In genomic region chr6:146908801-146909200, GRCm38 (mm10) we compare ENCODE assay signal across 21 mouse cellular contexts. TPM values are rescaled to one million over a fixed set of nuclear protein-coding genes. Genes with fewer than 3 reads are reported as not detected.
DNase-seq lines count a peak whose midpoint lies in the region; ATAC-seq and TF ChIP-seq lines count a peak whose summit lies in the region.
"Had no signal": no experiment of that assay in that cellular context is flagged by ENCODE, and none has a peak within 500 bp of the region (broad histone marks: within the 10 kb centered on the region; RNA-seq: fewer than 3 reads in every experiment).

No protein-coding gene starts in this region.

- no peak overlapping the region for H3K9ac ChIP-seq in liver, postnatal 0 days (replicated peaks)
- H3K9ac ChIP-seq in liver, embryonic 12.5 days = no peak overlapping the region
- H3K9ac ChIP-seq: embryonic facial prominence, embryonic 12.5 days; liver, embryonic 14.5 days had no signal

- H3K27me3 ChIP-seq in heart, embryonic 10.5 days (ENCODE audit: insufficient read depth, poor library complexity, severe bottlenecking) = no peaks in the 10 kb centered on the region
- no peaks in the 10 kb centered on the region for H3K27me3 ChIP-seq in liver, postnatal 0 days (ENCODE audit: insufficient read depth, low read length)
- H3K27me3 ChIP-seq in liver, embryonic 12.5 days (replicated peaks) = no peaks in the 10 kb centered on the region
- H3K27me3 ChIP-seq in myocyte (ENCODE audit: control insufficient read depth, insufficient read depth, insufficient read length) = no peaks in the 10 kb centered on the region
- no peaks in the 10 kb centered on the region for H3K27me3 ChIP-seq in midbrain, embryonic 10.5 days (ENCODE audit: low read depth, poor library complexity, severe bottlenecking)
- H3K27me3 ChIP-seq: embryonic facial prominence, embryonic 12.5 days had no signal

- H3K36me3 ChIP-seq in heart, embryonic 10.5 days = no peaks in the 10 kb centered on the region
- H3K36me3 ChIP-seq in liver, postnatal 0 days (replicated peaks; ENCODE audit: insufficient read depth, low read length) = no peaks in the 10 kb centered on the region
- H3K36me3 ChIP-seq in liver, embryonic 12.5 days = no peaks in the 10 kb centered on the region
- H3K36me3 ChIP-seq in myocyte (ENCODE audit: control insufficient read depth, insufficient read depth) = no peaks in the 10 kb centered on the region
- no peaks in the 10 kb centered on the region for H3K36me3 ChIP-seq in midbrain, embryonic 10.5 days
- H3K36me3 ChIP-seq: embryonic facial prominence, embryonic 12.5 days had no signal

- H3K4me1 ChIP-seq in heart, embryonic 10.5 days = peaks cover 62% of the 10 kb centered on the region
- peaks cover 36% of the 10 kb centered on the region for H3K4me1 ChIP-seq in liver, postnatal 0 days (ENCODE audit: insufficient read depth)
- peaks cover 47% of the 10 kb centered on the region for H3K4me1 ChIP-seq in liver, embryonic 12.5 days
- H3K4me1 ChIP-seq in embryonic fibroblast, embryonic 13.5 days (ENCODE audit: control insufficient read depth, insufficient read depth, low read length) = peaks cover 43% of the 10 kb centered on the region
- H3K4me1 ChIP-seq in midbrain, embryonic 10.5 days = peaks cover 10% of the 10 kb centered on the region

- H3K27ac ChIP-seq in heart, embryonic 10.5 days = no peak overlapping the region
- peak overlapping the region; percentile 26; the same call in 1 of the 2 replicates for H3K27ac ChIP-seq in liver, postnatal 0 days (ENCODE audit: low read depth)
- no peak overlapping the region for H3K27ac ChIP-seq in liver, embryonic 12.5 days
- H3K27ac ChIP-seq in embryonic fibroblast, embryonic 13.5 days (ENCODE audit: insufficient read depth, low read length) = peak overlapping the region; percentile 100
- no peak overlapping the region for H3K27ac ChIP-seq in midbrain, embryonic 10.5 days (replicated peaks)
- H3K27ac ChIP-seq: embryonic facial prominence, embryonic 12.5 days; liver, embryonic 14.5 days had no signal

- H3K9me3 ChIP-seq in heart, embryonic 10.5 days = no peaks in the 10 kb centered on the region
- no peaks in the 10 kb centered on the region for H3K9me3 ChIP-seq in liver, postnatal 0 days (ENCODE audit: low read length)
- H3K9me3 ChIP-seq in liver, embryonic 12.5 days (replicated peaks) = no peaks in the 10 kb centered on the region
- no peaks in the 10 kb centered on the region for H3K9me3 ChIP-seq in midbrain, embryonic 10.5 days (replicated peaks)
- H3K9me3 ChIP-seq: embryonic facial prominence, embryonic 12.5 days had no signal

- no peak for TF ChIP-seq POLR2A in embryonic fibroblast, embryonic 13.5 days (IDR thresholded peaks at IDR 0.05; ENCODE audit: low read depth, low read length)
- TF ChIP-seq POLR2A in myocyte (IDR thresholded peaks at IDR 0.05; ENCODE audit: insufficient read length, low read depth) = no peak

- WGBS in heart, embryonic 10.5 days = 60% methylated on average over 2 of the region's 2 CpGs
- 25% methylated on average over 2 of the region's 2 CpGs for WGBS in liver, postnatal 0 days (ENCODE audit: insufficient replicate concordance)
- WGBS in liver, embryonic 12.5 days (ENCODE audit: insufficient replicate concordance) = 11% methylated on average over 2 of the region's 2 CpGs
- 87% methylated on average over 2 of the region's 2 CpGs for WGBS in midbrain, embryonic 10.5 days

- peak; percentile 84 for DNase-seq in heart, adult 11 months
- DNase-seq in heart, embryonic 10.5 days (ENCODE audit: low spot score) = no peak
- DNase-seq in liver, postnatal 0 days = no peak
- DNase-seq in retina, postnatal 1 day = no peak
- DNase-seq in midbrain, embryonic 10.5 days (ENCODE audit: low spot score) = no peak
- DNase-seq: adrenal gland, adult 2 months; B cell, adult 2 months; cerebellum, adult 11 months; cerebellum, postnatal 36 days; heart, postnatal 14 days; kidney, adult 18-20 months; kidney, postnatal 25 days; lung, postnatal 14 days; midbrain, embryonic 14.5 days had no signal

- H3K4me3 ChIP-seq in heart, embryonic 10.5 days = no peak overlapping the region
- H3K4me3 ChIP-seq in liver, postnatal 0 days (ENCODE audit: low read depth, low read length) = no peak overlapping the region
- H3K4me3 ChIP-seq in liver, embryonic 12.5 days = no peak overlapping the region
- no peak overlapping the region for H3K4me3 ChIP-seq in embryonic fibroblast, embryonic 13.5 days (ENCODE audit: insufficient read depth, low read length)
- no peak overlapping the region for H3K4me3 ChIP-seq in myocyte
- no peak overlapping the region for H3K4me3 ChIP-seq in midbrain, embryonic 10.5 days
- H3K4me3 ChIP-seq: embryonic facial prominence, embryonic 12.5 days had no signal

- H3ac ChIP-seq in myocyte (ENCODE audit: control insufficient read depth, insufficient read length) = no peak overlapping the region

- H3K79me2 ChIP-seq in myocyte (ENCODE audit: control insufficient read depth, insufficient read depth) = peaks cover 75% of the 10 kb centered on the region

- TF ChIP-seq EP300 in liver, postnatal 0 days (IDR thresholded peaks at IDR 0.05; ENCODE audit: low read depth) = no peak

- ATAC-seq in liver, postnatal 0 days = no peak
- ATAC-seq in liver, embryonic 12.5 days = no peak
- ATAC-seq: hindbrain, embryonic 16.5 days had no signal

- no peak for TF ChIP-seq CTCF in liver, postnatal 0 days (IDR thresholded peaks at IDR 0.05; ENCODE audit: low read depth)
- TF ChIP-seq CTCF in embryonic fibroblast, embryonic 13.5 days (IDR thresholded peaks at IDR 0.05; ENCODE audit: borderline replicate concordance, insufficient read depth, low read length) = no peak

- no peak overlapping the region for H3K4me2 ChIP-seq in liver, postnatal 0 days (ENCODE audit: low read depth, low read length)
- H3K4me2 ChIP-seq in liver, embryonic 12.5 days = no peak overlapping the region
- H3K4me2 ChIP-seq in myocyte (ENCODE audit: low read depth) = peak overlapping the region; percentile 74
- H3K4me2 ChIP-seq: embryonic facial prominence, embryonic 12.5 days had no signal

TF ChIP-seq in myocyte, 11 proteins besides CTCF, POLR2A, EP300 and RAD21:
- no peak for TF ChIP-seq USF1 (IDR thresholded peaks at IDR 0.05; ENCODE audit: low read depth)
- TF ChIP-seq REST (IDR thresholded peaks at IDR 0.05; ENCODE audit: insufficient read depth, insufficient read length) = no peak
- no peak for TF ChIP-seq MYOG (IDR thresholded peaks at IDR 0.05; ENCODE audit: control insufficient read depth in 1 of 3, insufficient read depth in 1 of 3, insufficient read length in 2 of 3, low read depth in 2 of 3)
- TF ChIP-seq TCF3 (IDR thresholded peaks at IDR 0.05; ENCODE audit: insufficient read length, low read depth) = no peak
- no peak for TF ChIP-seq TCF12 (IDR thresholded peaks at IDR 0.05; ENCODE audit: insufficient read depth, poor library complexity, severe bottlenecking)
- no peak for TF ChIP-seq CEBPB (IDR thresholded peaks at IDR 0.05; ENCODE audit: insufficient read depth, poor library complexity, severe bottlenecking)
- TF ChIP-seq MYOD1 (IDR thresholded peaks at IDR 0.05; ENCODE audit: control insufficient read depth in 1 of 3, insufficient read length in 2 of 3, low read depth in 2 of 3) = no peak
- no peak for TF ChIP-seq E2F4 (IDR thresholded peaks at IDR 0.05; ENCODE audit: insufficient read depth)

RNA-seq across cellular contexts. Expression of gene Ppfibp1, which starts 20.5 kb away (rescaled TPM):
- 67.3 and 88.3 TPM in 2 replicates for polyA plus RNA-seq in heart, embryonic 10.5 days (2016; fragmentation: Nextera tagmentation; extraction: Ambion mirVana)
- polyA plus RNA-seq in liver, postnatal 0 days (2015; fragmentation: Nextera tagmentation; extraction: Ambion mirVana) = 8.9 and 11.3 TPM in 2 replicates
- polyA plus RNA-seq in liver, embryonic 12.5 days (2016; fragmentation: Nextera tagmentation; extraction: Ambion mirVana) = 16.5 and 17.5 TPM in 2 replicates
- 196 and 246 TPM in 2 replicates for polyA plus RNA-seq in embryonic fibroblast, embryonic 13.5 days (2011; ENCODE audit: insufficient read length, low read depth, missing spikeins)
- polyA plus RNA-seq in myocyte (2012; fragmentation: generic; extraction: Trizol) = 79.3 TPM
- 28.4 and 28.8 TPM in 2 replicates for polyA plus RNA-seq in midbrain, embryonic 10.5 days (2016; fragmentation: Nextera tagmentation; extraction: Ambion mirVana)

RNA-seq across cellular contexts. Expression of gene 1700034J05Rik, which starts 45.4 kb away (rescaled TPM):
- 0.22 and 0.33 TPM in 2 replicates for polyA plus RNA-seq in heart, embryonic 10.5 days (2016; fragmentation: Nextera tagmentation; extraction: Ambion mirVana)
- 0.05 TPM in 1 of 2 replicates, not detected in the other for polyA plus RNA-seq in liver, postnatal 0 days (2015; fragmentation: Nextera tagmentation; extraction: Ambion mirVana)
- polyA plus RNA-seq in liver, embryonic 12.5 days (2016; fragmentation: Nextera tagmentation; extraction: Ambion mirVana) = 0.06 and 0.11 TPM in 2 replicates
- not detected in 2 replicates for polyA plus RNA-seq in embryonic fibroblast, embryonic 13.5 days (2011; ENCODE audit: insufficient read length, low read depth, missing spikeins)
- polyA plus RNA-seq in myocyte (2012; fragmentation: generic; extraction: Trizol) = 0.02 TPM
- 0.11 TPM in 2 replicates for polyA plus RNA-seq in midbrain, embryonic 10.5 days (2016; fragmentation: Nextera tagmentation; extraction: Ambion mirVana)
- polyA plus RNA-seq: adrenal gland, adult 2 months; brain, embryonic 14.5 days; liver, embryonic 14.5 days; midbrain, embryonic 14.5 days had no signal

RNA-seq across cellular contexts. Expression of gene Smco2, which starts 58.9 kb away (rescaled TPM):
- polyA plus RNA-seq in heart, embryonic 10.5 days (2016; fragmentation: Nextera tagmentation; extraction: Ambion mirVana) = not detected in 2 replicates
- polyA plus RNA-seq in liver, postnatal 0 days (2015; fragmentation: Nextera tagmentation; extraction: Ambion mirVana) = not detected in 2 replicates
- polyA plus RNA-seq in liver, embryonic 12.5 days (2016; fragmentation: Nextera tagmentation; extraction: Ambion mirVana) = not detected in 2 replicates
- polyA plus RNA-seq in embryonic fibroblast, embryonic 13.5 days (2011; ENCODE audit: insufficient read length, low read depth, missing spikeins) = not detected in 2 replicates
- not detected for polyA plus RNA-seq in myocyte (2012; fragmentation: generic; extraction: Trizol)
- not detected in 2 replicates for polyA plus RNA-seq in midbrain, embryonic 10.5 days (2016; fragmentation: Nextera tagmentation; extraction: Ambion mirVana)
- polyA plus RNA-seq: adrenal gland, adult 2 months; brain, embryonic 14.5 days; embryonic facial prominence, embryonic 12.5 days; hindbrain, embryonic 16.5 days; liver, embryonic 14.5 days; midbrain, embryonic 14.5 days had no signal

Comparison
In these comparisons a context has a peak if more than half of its experiments do, and no peak if none do; other contexts are left out.
1. H3K27ac ChIP-seq: peak in liver, postnatal 0 days (single experiment) and embryonic fibroblast, embryonic 13.5 days (single experiment); none in heart, embryonic 10.5 days (single experiment), liver, embryonic 12.5 days (single experiment) and midbrain, embryonic 10.5 days (single experiment).